Mouse (Mus musculus): ENCODE results near the gene Gm4792. TPM values are rescaled to one million over a fixed set of nuclear protein-coding genes. Genes with fewer than 3 reads are reported as not detected.

The Gm4792 gene
- polyA plus RNA-seq, 1 experiment from 2014 or later: 0.31 TPM

GRCm38 (mm10) chr10:94262646-94263045, 35.9 kb downstream of the Gm4792 start:
- no peaks in the 10 kb centered on the region for H3K9me3 ChIP-seq (ENCODE audit: control insufficient read depth, low read length)
- no peak overlapping the region for H3K4me3 ChIP-seq (ENCODE audit: low read depth, low read length)
- WGBS: 89% methylated on average over 13 of the region's 13 CpGs
- no peak for ATAC-seq (ENCODE audit: low FRiP score)
- no peaks in the 10 kb centered on the region for H3K4me1 ChIP-seq (replicated peaks; ENCODE audit: control insufficient read depth, insufficient read depth, low read length)
- H3K36me3 ChIP-seq (ENCODE audit: control insufficient read depth, insufficient read depth, low read length): no peaks in the 10 kb centered on the region
- no peak for DNase-seq (ENCODE audit: low spot score)
- no peak overlapping the region for H3K4me2 ChIP-seq (replicated peaks; ENCODE audit: low read depth, low read length)
- H3K9ac ChIP-seq (ENCODE audit: low read depth, low read length): no peak overlapping the region
- no peaks in the 10 kb centered on the region for H3K27me3 ChIP-seq (ENCODE audit: control insufficient read depth, insufficient read depth, low read length)
- no peak overlapping the region for H3K27ac ChIP-seq (ENCODE audit: low read depth, low read length)

- Histone ChIP-seq H3K27me3 (ENCODE audit: control insufficient read depth, insufficient read depth, low read length) (no peaks in the 10 kb centered on the region), H3K9ac (ENCODE audit: low read depth, low read length) (no peak overlapping the region), H3K4me3 (ENCODE audit: low read depth, low read length) (no peak overlapping the region), H3K27ac (ENCODE audit: low read depth, low read length) (no peak overlapping the region), H3K36me3 (ENCODE audit: control insufficient read depth, insufficient read depth, low read length) (no peaks in the 10 kb centered on the region), H3K9me3 (ENCODE audit: control insufficient read depth, low read length) (no peaks in the 10 kb centered on the region), H3K4me2 (replicated peaks; ENCODE audit: low read depth, low read length) (no peak overlapping the region), H3K4me1 (replicated peaks; ENCODE audit: control insufficient read depth, insufficient read depth, low read length) (no peaks in the 10 kb centered on the region)
- WGBS: 80% methylated on average over 1 of the region's 1 CpGs
- DNase-seq (ENCODE audit: low spot score) (no peak), ATAC-seq (ENCODE audit: low FRiP score) (no peak)
Observed at GRCm38 (mm10) chr10:94260544-94260943, 38.0 kb downstream of the Gm4792 start.

- H3K27me3 ChIP-seq (ENCODE audit: control insufficient read depth, insufficient read depth, low read length): no peaks in the 10 kb centered on the region
- DNase-seq (ENCODE audit: low spot score) (no peak), ATAC-seq (ENCODE audit: low FRiP score) (no peak)
- H3K4me1 ChIP-seq (replicated peaks; ENCODE audit: control insufficient read depth, insufficient read depth, low read length): no peaks in the 10 kb centered on the region
- H3K4me3 ChIP-seq (ENCODE audit: low read depth, low read length): no peak overlapping the region
- no peaks in the 10 kb centered on the region for H3K9me3 ChIP-seq (ENCODE audit: control insufficient read depth, low read length)
- no peak overlapping the region for H3K27ac ChIP-seq (ENCODE audit: low read depth, low read length)
- 92% methylated on average over 4 of the region's 4 CpGs for WGBS
- H3K36me3 ChIP-seq (ENCODE audit: control insufficient read depth, insufficient read depth, low read length): no peaks in the 10 kb centered on the region
- no peak overlapping the region for H3K4me2 ChIP-seq (replicated peaks; ENCODE audit: low read depth, low read length)
- no peak overlapping the region for H3K9ac ChIP-seq (ENCODE audit: low read depth, low read length)
Observed at GRCm38 (mm10) chr10:94256518-94256917, 42.0 kb downstream of the Gm4792 start.

GRCm38 (mm10) chr10:94255744-94256143, 42.8 kb downstream of the Gm4792 start:
- no peak overlapping the region for H3K4me2 ChIP-seq (replicated peaks; ENCODE audit: low read depth, low read length)
- no peak overlapping the region for H3K9ac ChIP-seq (ENCODE audit: low read depth, low read length)
- no peak overlapping the region for H3K4me3 ChIP-seq (ENCODE audit: low read depth, low read length)
- H3K27ac ChIP-seq (ENCODE audit: low read depth, low read length): no peak overlapping the region
- H3K4me1 ChIP-seq (replicated peaks; ENCODE audit: control insufficient read depth, insufficient read depth, low read length): no peaks in the 10 kb centered on the region
- H3K9me3 ChIP-seq (ENCODE audit: control insufficient read depth, low read length): no peaks in the 10 kb centered on the region
- ATAC-seq (ENCODE audit: low FRiP score) (no peak), DNase-seq (ENCODE audit: low spot score) (no peak)
- WGBS: 47% methylated on average over 6 of the region's 6 CpGs
- no peaks in the 10 kb centered on the region for H3K27me3 ChIP-seq (ENCODE audit: control insufficient read depth, insufficient read depth, low read length)
- no peaks in the 10 kb centered on the region for H3K36me3 ChIP-seq (ENCODE audit: control insufficient read depth, insufficient read depth, low read length)

- H3K27ac ChIP-seq (ENCODE audit: low read depth, low read length): no peak overlapping the region
- WGBS: 75% methylated on average over 3 of the region's 3 CpGs
- ATAC-seq (ENCODE audit: low FRiP score) (no peak), DNase-seq (ENCODE audit: low spot score) (no peak)
- H3K4me2 ChIP-seq (replicated peaks; ENCODE audit: low read depth, low read length): no peak overlapping the region
- H3K4me3 ChIP-seq (ENCODE audit: low read depth, low read length): no peak overlapping the region
- H3K4me1 ChIP-seq (replicated peaks; ENCODE audit: control insufficient read depth, insufficient read depth, low read length): no peaks in the 10 kb centered on the region; the same call in 1 of the 2 replicates
- no peaks in the 10 kb centered on the region for H3K27me3 ChIP-seq (ENCODE audit: control insufficient read depth, insufficient read depth, low read length)
- no peaks in the 10 kb centered on the region for H3K9me3 ChIP-seq (ENCODE audit: control insufficient read depth, low read length)
- no peaks in the 10 kb centered on the region for H3K36me3 ChIP-seq (ENCODE audit: control insufficient read depth, insufficient read depth, low read length)
- no peak overlapping the region for H3K9ac ChIP-seq (ENCODE audit: low read depth, low read length)
Observed at GRCm38 (mm10) chr10:94254766-94255165, 43.7 kb downstream of the Gm4792 start.

- no peak for ATAC-seq (ENCODE audit: low FRiP score)
- Histone ChIP-seq H3K9ac (ENCODE audit: low read depth, low read length) (no peak overlapping the region), H3K27ac (ENCODE audit: low read depth, low read length) (no peak overlapping the region), H3K9me3 (ENCODE audit: control insufficient read depth, low read length) (no peaks in the 10 kb centered on the region), H3K27me3 (ENCODE audit: control insufficient read depth, insufficient read depth, low read length) (no peaks in the 10 kb centered on the region), H3K4me1 (replicated peaks; ENCODE audit: control insufficient read depth, insufficient read depth, low read length) (no peaks in the 10 kb centered on the region; the same call in 1 of the 2 replicates), H3K4me2 (replicated peaks; ENCODE audit: low read depth, low read length) (no peak overlapping the region), H3K36me3 (ENCODE audit: control insufficient read depth, insufficient read depth, low read length) (no peaks in the 10 kb centered on the region), H3K4me3 (ENCODE audit: low read depth, low read length) (no peak overlapping the region)
- 77% methylated on average over 17 of the region's 17 CpGs for WGBS
- no peak for DNase-seq (ENCODE audit: low spot score)
Observed at GRCm38 (mm10) chr10:94253260-94253807, 45.2 kb downstream of the Gm4792 start.

- ATAC-seq (ENCODE audit: low FRiP score) (peak; percentile 88), DNase-seq (ENCODE audit: low spot score) (peak; percentile 57)
- no peaks in the 10 kb centered on the region for H3K9me3 ChIP-seq (ENCODE audit: control insufficient read depth, low read length)
- H3K36me3 ChIP-seq (ENCODE audit: control insufficient read depth, insufficient read depth, low read length): no peaks in the 10 kb centered on the region
- no peaks in the 10 kb centered on the region; the same call in 1 of the 2 replicates for H3K4me1 ChIP-seq (replicated peaks; ENCODE audit: control insufficient read depth, insufficient read depth, low read length)
- 48% methylated on average over 22 of the region's 22 CpGs for WGBS
- H3K9ac ChIP-seq (ENCODE audit: low read depth, low read length): no peak overlapping the region
- no peak overlapping the region for H3K27ac ChIP-seq (ENCODE audit: low read depth, low read length)
- no peak overlapping the region for H3K4me2 ChIP-seq (replicated peaks; ENCODE audit: low read depth, low read length)
- no peak overlapping the region for H3K4me3 ChIP-seq (ENCODE audit: low read depth, low read length)
- H3K27me3 ChIP-seq (ENCODE audit: control insufficient read depth, insufficient read depth, low read length): no peaks in the 10 kb centered on the region
Observed at GRCm38 (mm10) chr10:94249575-94250456, 48.7 kb downstream of the Gm4792 start.

GRCm38 (mm10) chr10:94247748-94248349, 50.7 kb downstream of the Gm4792 start:
- 92% methylated on average over 7 of the region's 7 CpGs for WGBS
- Histone ChIP-seq H3K4me3 (ENCODE audit: low read depth, low read length) (no peak overlapping the region), H3K36me3 (ENCODE audit: control insufficient read depth, insufficient read depth, low read length) (no peaks in the 10 kb centered on the region), H3K9me3 (ENCODE audit: control insufficient read depth, low read length) (no peaks in the 10 kb centered on the region), H3K4me1 (replicated peaks; ENCODE audit: control insufficient read depth, insufficient read depth, low read length) (no peaks in the 10 kb centered on the region; the same call in 1 of the 2 replicates), H3K27me3 (ENCODE audit: control insufficient read depth, insufficient read depth, low read length) (no peaks in the 10 kb centered on the region), H3K27ac (ENCODE audit: low read depth, low read length) (no peak overlapping the region), H3K4me2 (replicated peaks; ENCODE audit: low read depth, low read length) (no peak overlapping the region), H3K9ac (ENCODE audit: low read depth, low read length) (no peak overlapping the region)
- DNase-seq (ENCODE audit: low spot score) (no peak), ATAC-seq (ENCODE audit: low FRiP score) (no peak)
